Mouse (Mus musculus) gastrocnemius, postnatal 14 days (tissue): ENCODE measurements around the gene Lig1. TPM values are rescaled to one million over a fixed set of nuclear protein-coding genes. Genes with fewer than 3 reads are reported as not detected.
"Not testable (repeated sequence)": the region's sequence is repeated elsewhere in the genome, so short reads cannot be mapped to it uniquely, and the experiment has no call there.

ENCODE experiments used
- DNase-seq: peaks from one replicate; pipeline ENCODE4 v3.0.0; 2021; ENCODE audit warnings: mixed read lengths
- intact Hi-C: fragments of 180-260 bp; cut with DNase I; formaldehyde crosslinking; loops from one replicate; pipeline ENCODE4 v1.15.1; 2025; ENCODE audit warnings: low total_unique reads
- long read RNA-seq, 2 experiments: library from polyadenylated mRNA; stranded (forward); transcript quantifications; one replicate each; pipeline ENCODE4 v2.0.0; 2021
- total RNA-seq, 2 experiments: library from RNA; stranded (reverse); gene quantifications; 2 replicates each; pipeline ENCODE4 v1.2.3; 2021

Gene Lig1
- 1 to 10 TPM; 4.2 to 4.4 TPM for total RNA-seq
- long read RNA-seq, experiment 1, partial matches to known transcripts = 3 of 9 reads
- long read RNA-seq, experiment 1, other reads (novel, unspliced or antisense) = 5 of 9 reads
- long read RNA-seq, experiment 2, partial matches to known transcripts = 0 of 8 reads
- long read RNA-seq, experiment 2, other reads (novel, unspliced or antisense) = 7 of 8 reads

DNA sequence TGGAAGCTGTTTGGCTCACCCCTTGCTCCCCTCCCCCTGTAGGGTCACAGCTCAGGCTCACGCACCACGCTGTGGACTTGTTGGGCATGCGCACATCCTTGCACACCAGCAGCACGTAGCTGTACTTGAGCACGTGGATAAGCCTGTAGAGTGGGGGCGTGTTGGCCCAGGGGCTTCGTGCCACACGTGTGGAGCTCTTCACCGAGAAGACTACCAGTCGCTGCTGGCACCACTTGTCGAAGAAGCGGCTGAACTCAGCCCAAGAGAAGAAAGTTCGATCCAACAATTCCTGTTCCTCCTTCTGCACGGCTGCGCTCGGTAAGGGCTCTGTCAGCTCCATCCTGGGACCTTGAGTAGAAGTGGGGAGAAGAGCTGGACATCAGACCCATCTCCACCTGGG is at the start of gene Lig1:
Gene Lig1 (plus strand): TSS at position 203 of the 400 bp plus-strand sequence.
- DNase-seq = no peak
- intact Hi-C loops = no loop called here

DNA sequence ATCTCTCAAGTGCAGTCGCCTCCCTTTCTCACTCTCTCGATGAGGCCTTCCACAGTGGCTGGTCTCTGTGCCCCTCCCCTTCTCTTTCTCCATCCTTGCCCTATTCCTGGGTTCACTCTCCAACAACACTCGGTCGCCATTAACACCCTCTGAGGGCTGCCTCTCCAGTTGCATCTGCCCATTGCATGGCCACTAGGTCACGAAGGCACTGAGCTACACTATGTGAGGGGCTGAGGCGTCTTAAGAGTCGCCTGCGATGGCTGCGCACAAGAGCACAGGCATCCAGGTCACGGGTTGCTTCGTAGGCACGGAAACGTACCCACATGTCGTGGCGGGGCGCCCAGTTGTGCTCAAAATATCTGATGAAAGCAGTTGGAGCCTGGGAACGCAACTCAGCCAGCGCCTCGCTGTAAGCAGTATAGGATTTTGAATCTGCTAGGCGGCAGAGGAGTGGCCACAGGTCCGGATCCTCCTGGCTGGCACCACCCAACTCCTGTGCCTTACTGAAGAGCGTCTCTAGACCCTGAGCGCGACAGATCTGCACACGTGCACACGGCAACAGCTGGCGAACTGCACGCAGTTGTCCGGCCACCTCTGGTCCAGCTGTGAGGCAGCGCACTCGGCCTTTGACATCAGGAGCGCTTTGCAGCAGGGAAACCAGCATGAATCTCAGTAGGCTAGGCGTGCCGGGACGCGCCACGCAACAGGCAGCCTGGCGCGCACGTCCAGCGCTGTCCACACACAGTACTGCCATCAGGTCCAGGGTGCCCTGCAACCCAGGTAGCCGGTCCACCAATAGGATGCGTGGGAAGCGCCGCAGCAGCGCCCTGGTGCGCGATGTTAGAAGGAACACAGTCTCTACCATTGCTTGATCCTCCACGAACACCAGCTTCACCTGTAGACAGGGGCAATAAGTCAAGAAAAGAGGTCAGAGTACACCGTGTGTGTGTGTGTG is 16.1 kb upstream of the Lig1 start:
- DNase-seq = no peak

DNA sequence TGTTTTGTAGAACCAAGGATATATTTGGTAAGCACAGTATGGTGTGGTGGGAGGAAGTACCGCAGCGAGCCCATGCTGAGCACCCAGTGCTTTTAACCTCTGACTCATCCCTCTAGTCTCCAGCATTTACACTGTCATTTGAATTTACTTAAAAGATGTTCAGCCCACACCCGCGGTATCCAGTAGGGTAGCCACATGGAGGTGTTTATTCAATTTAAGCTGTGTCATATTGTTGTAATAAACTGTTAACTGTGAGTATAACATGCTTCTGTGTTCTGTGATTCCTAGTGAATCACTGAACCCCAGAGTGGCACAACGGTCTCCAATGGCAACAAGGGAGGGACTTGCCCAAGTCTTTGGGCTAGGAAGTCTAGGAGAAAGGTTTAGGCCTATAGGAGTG is 13.2 kb upstream of the Lig1 start:
- DNase-seq = no peak
- intact Hi-C loops = no loop called here

More for the DNA sequence above, 16.1 kb upstream of the Lig1 start:
- intact Hi-C loops = no loop called here

GRCm38 (mm10) chr7:13264396-13264795 is 12.7 kb upstream of the Lig1 start:
- DNase-seq = no peak
- intact Hi-C loops = no loop called here

GRCm38 (mm10) chr7:13268749-13269260 is 8.3 kb upstream of the Lig1 start:
- intact Hi-C loops = no loop called here
- DNase-seq = no peak

GRCm38 (mm10) chr7:13269394-13269793 is 7.7 kb upstream of the Lig1 start:
- intact Hi-C loops = no loop called here
- no peak for DNase-seq

GRCm38 (mm10) chr7:13271704-13272103 is 5.4 kb upstream of the Lig1 start:
- intact Hi-C loops = no loop called here
- DNase-seq = no peak

DNA sequence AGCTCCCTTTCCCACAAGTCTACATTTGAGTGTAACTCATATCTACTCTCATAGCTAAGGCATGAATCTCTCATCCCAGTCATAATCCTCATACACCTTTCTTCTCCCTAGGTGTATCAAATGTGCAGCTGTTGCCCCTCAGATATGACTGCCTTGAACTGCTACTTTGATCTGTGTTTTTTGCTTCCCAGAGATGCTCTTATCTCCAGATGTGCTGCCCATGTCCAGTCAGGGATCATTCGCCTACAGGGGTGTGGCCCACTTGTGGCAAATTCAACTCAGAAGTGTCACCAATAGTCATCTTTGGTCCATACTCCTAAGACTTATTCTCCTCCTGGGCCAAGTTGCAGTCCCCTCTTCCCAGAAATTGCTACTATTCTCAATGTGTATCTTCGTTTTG is 750 bp downstream of the Lig1 start:
- no peak for DNase-seq
- intact Hi-C loops = no loop called here

- intact Hi-C loops = no loop called here
- peak; percentile 92 for DNase-seq
Measured at GRCm38 (mm10) chr7:13278308-13278891, 1.3 kb downstream of the Lig1 start, which contains the start of gene Zswim9. TSS of gene Zswim9 (minus strand) at chr7:13278721.

DNA sequence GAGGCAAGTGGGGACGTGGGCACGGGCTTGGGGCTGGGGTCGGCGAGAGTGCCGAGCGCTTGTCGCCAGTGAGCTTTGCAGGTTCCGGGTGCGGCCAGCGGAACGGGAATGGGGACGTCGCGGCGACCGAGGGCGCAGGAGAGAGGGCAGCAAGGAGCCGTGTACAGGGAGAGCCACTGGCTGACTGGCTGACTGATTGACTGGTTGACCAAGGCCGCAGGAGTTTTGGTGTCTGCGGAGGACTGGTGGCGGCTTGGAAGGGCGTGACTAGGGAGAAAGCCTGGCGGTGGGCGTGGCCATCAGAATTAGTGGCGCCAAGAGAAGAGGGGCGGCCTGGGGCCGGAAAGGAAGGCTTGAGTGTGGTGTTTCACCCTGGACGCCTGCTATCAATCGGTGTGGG is 1.9 kb downstream of the Lig1 start:
- intact Hi-C loops, DNase-seq: not testable (repeated sequence)

- no peak for DNase-seq
- intact Hi-C loops = loop anchor here (5.0 kb wide), 1 partner anchor 224 kb away; no protein-coding TSS in a partner anchor
Measured at GRCm38 (mm10) chr7:13288621-13289020, 11.5 kb downstream of the Lig1 start.

DNA sequence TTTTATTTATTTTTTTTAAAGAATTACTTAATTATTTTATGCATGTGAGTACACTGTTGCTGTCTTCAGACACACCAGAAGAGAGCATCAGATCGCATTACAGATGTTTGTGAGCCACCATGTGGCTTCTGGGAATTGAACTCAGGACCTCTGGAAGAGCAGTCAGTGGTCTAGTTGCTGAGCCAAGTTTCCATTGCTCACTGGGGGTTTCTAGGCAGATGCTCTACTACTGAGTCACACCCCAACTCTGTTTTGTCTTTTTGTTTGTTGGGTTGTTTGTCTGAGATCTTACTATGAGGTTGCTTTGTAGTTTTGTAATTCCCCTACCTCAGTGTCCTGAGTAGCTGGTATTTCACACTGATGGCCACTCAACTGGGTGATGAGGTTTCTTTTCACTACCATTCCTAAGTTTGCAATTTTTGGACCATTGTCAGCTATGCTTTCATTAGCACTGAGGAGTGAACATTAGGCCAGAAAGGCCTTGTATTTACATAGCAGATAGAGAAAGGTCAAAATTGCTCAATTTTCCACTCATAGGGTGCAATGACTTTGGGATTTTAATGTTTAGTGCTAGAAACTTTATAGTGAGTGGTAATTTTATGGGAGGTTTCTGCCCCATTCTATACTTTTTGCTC is 13.1 kb downstream of the Lig1 start:
- DNase-seq = no peak
- intact Hi-C loops = no loop called here

GRCm38 (mm10) chr7:13291370-13291769 is 14.3 kb downstream of the Lig1 start:
- DNase-seq = no peak
- intact Hi-C loops = no loop called here

DNA sequence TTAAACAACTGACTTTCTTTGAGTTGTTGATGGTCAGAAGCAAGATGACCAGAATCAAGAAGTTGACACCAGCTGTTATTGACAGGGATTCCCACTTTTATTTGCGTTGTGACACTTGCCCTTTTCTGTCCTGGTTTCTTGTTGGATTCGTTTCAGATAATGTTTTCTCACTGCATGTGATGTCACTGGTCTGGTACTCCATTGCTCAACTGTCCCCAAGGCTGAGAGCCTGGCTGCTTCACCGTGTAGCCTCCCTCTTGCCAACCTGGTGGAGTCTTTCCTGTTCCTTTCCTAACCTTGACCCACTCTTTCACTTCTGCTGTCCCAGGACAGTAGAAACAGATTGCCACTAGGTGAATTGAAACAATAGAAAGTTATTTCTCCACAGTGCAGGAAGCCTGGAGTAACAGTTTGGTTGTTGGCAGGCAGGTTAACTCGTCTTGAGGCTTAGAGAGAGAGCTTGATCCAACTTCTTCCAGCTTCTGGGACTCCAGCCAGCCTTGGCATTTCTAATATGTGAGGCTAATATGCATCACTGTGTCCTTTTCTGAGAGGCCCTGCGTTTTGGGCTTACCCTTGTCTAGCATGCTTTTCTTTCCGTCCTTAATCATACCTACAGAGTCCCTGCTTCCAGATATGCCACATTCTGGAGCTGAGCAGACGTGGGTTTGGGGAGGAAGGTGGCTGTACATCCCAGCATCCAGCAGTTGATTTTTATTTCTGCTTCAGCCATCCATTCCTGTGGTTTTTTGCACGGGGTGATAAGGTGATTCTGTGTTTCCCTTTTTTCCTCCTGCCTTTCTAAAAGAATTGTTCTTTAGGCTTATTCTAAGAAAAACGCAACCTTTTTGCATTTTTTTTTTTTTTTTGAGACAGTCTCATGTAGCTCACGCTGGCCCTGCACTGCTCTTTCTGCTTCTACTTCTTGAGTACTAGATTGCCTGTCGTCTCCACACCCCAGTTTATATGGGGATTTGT is 17.1 kb downstream of the Lig1 start:
- intact Hi-C loops = no loop called here
- no peak for DNase-seq

GRCm38 (mm10) chr7:13295256-13295655 is 18.2 kb downstream of the Lig1 start:
- intact Hi-C loops = no loop called here
- DNase-seq = no peak

DNA sequence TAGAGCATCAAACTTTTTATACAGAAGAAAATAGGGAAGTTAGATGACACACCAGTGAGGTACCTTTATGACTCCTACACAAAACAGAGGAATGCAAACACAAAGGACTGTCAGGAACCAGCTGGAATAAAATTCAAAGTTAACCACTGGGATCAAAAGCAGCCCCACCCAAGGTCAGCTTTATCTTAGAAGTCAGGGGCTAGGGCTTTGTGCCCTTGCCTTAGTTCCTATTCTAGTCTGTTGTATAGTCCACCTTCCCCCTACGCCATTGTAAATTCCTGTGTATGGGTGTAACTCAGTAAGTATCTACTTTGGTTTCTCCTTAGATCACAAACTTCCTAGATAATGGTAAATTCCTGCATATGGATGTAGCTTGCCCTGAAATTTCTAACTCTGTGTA is 20.6 kb downstream of the Lig1 start:
- DNase-seq = no peak
- intact Hi-C loops = no loop called here

GRCm38 (mm10) chr7:13298821-13299220 is 21.7 kb downstream of the Lig1 start:
- DNase-seq = no peak
- intact Hi-C loops = no loop called here

- DNase-seq = no peak
- intact Hi-C loops = no loop called here
Measured at GRCm38 (mm10) chr7:13301643-13302042, 24.6 kb downstream of the Lig1 start.

GRCm38 (mm10) chr7:13302780-13303179 is 25.7 kb downstream of the Lig1 start:
- intact Hi-C loops = no loop called here
- DNase-seq = no peak
